Mouse (Mus musculus) myocyte (in vitro differentiated cells): Measurements from ENCODE around the gene Ank3. TPM values are rescaled to one million over a fixed set of nuclear protein-coding genes. Genes with fewer than 3 reads are reported as not detected.

Experiments used
- H3K27me3 ChIP-seq: one replicate; pipeline ENCODE4 v1.6.1; 2011; ENCODE audit not compliant: control insufficient read depth, insufficient read depth, insufficient read length
- H3K36me3 ChIP-seq: one replicate; pipeline ENCODE4 v1.6.1; 2011; ENCODE audit not compliant: control insufficient read depth, insufficient read depth
- H3K4me2 ChIP-seq: one replicate; pipeline ENCODE4 v1.6.1; 2011; ENCODE audit warnings: low read depth, control low read depth
- H3K4me3 ChIP-seq: one replicate; pipeline ENCODE4 v1.5.1; 2011; ENCODE audit warnings: mild to moderate bottlenecking, control low read depth, moderate library complexity
- H3K79me2 ChIP-seq: one replicate; pipeline ENCODE4 v1.6.1; 2011; ENCODE audit not compliant: control insufficient read depth, insufficient read depth
- H3ac ChIP-seq: one replicate; pipeline ENCODE4 v1.6.1; 2011; ENCODE audit not compliant: control insufficient read depth, insufficient read length
- CEBPB ChIP-seq: IDR thresholded peaks from 2 replicates; pipeline ENCODE4 v1.6.1; 2011; ENCODE audit warnings: mild to moderate bottlenecking, moderate library complexity; ENCODE audit not compliant: poor library complexity, insufficient read depth, severe bottlenecking
- E2F4 ChIP-seq: IDR thresholded peaks from one replicate; pipeline ENCODE4 v1.6.1; 2011; ENCODE audit warnings: mild to moderate bottlenecking, control low read depth, moderate library complexity; ENCODE audit not compliant: insufficient read depth
- MAX ChIP-seq: IDR thresholded peaks from one replicate; pipeline ENCODE4 v1.6.1; 2011; ENCODE audit warnings: low read depth, mild to moderate bottlenecking, control low read depth
- MYOD1 ChIP-seq, 3 experiments: IDR thresholded peaks; one replicate each; pipeline ENCODE4 v1.6.1; 2011; ENCODE audit warnings: control low read depth in 2 of 3, low read depth in 2 of 3, mild to moderate bottlenecking in 2 of 3, moderate library complexity in 1 of 3; ENCODE audit not compliant: insufficient read length in 2 of 3, control insufficient read depth in 1 of 3
- MYOG ChIP-seq, 3 experiments: IDR thresholded peaks; one replicate each; pipeline ENCODE4 v1.6.1; 2011; ENCODE audit warnings: control low read depth in 2 of 3, low read depth in 2 of 3, mild to moderate bottlenecking in 2 of 3; ENCODE audit not compliant: insufficient read length in 2 of 3, control insufficient read depth in 1 of 3, insufficient read depth in 1 of 3
- POLR2A ChIP-seq: IDR thresholded peaks from one replicate; pipeline ENCODE4 v1.6.1; 2011; ENCODE audit warnings: low read depth, mild to moderate bottlenecking, control low read depth, moderate library complexity; ENCODE audit not compliant: insufficient read length
- POLR2AphosphoS2 ChIP-seq: IDR thresholded peaks from one replicate; pipeline ENCODE4 v1.6.1; 2011; ENCODE audit warnings: low read depth, control low read depth; ENCODE audit not compliant: insufficient read length
- REST ChIP-seq: IDR thresholded peaks from one replicate; pipeline ENCODE4 v1.6.1; 2011; ENCODE audit warnings: mild to moderate bottlenecking, control low read depth, moderate library complexity; ENCODE audit not compliant: insufficient read depth, insufficient read length
- SRF ChIP-seq: IDR thresholded peaks from one replicate; pipeline ENCODE4 v1.6.1; 2011; ENCODE audit warnings: low read depth; ENCODE audit not compliant: control insufficient read depth, insufficient read length
- TCF12 ChIP-seq: IDR thresholded peaks from one replicate; pipeline ENCODE4 v1.6.1; 2011; ENCODE audit warnings: mild to moderate bottlenecking, control low read depth; ENCODE audit not compliant: poor library complexity, insufficient read depth, severe bottlenecking
- TCF3 ChIP-seq: IDR thresholded peaks from one replicate; pipeline ENCODE4 v1.6.1; 2011; ENCODE audit warnings: low read depth, control low read depth; ENCODE audit not compliant: insufficient read length
- USF1 ChIP-seq: IDR thresholded peaks from one replicate; pipeline ENCODE4 v1.6.1; 2011; ENCODE audit warnings: low read depth, mild to moderate bottlenecking, control low read depth, moderate library complexity
- polyA plus RNA-seq: library from polyadenylated mRNA; unstranded; fragments of >200 nt; fragmentation: generic; extraction: Trizol; gene quantifications from one replicate; pipeline ENCODE4 v1.2.1, GENCODE M21; 2012; ENCODE audit warnings: missing spikeins

Gene Ank3
- polyA plus RNA-seq, 1 experiment, result 5.5 TPM

GRCm38 (mm10) chr10:69573746-69574145 lies 175.2 kb downstream of the Ank3 start:
- Histone ChIP-seq H3K27me3 (no peaks in the 10 kb centered on the region), H3K4me2 (no peak overlapping the region), H3K79me2 (no peaks in the 10 kb centered on the region), H3K4me3 (no peak overlapping the region), H3ac (no peak overlapping the region), H3K36me3 (no peaks in the 10 kb centered on the region)
- TF ChIP-seq SRF (no peak), POLR2A (no peak), POLR2AphosphoS2 (no peak), TCF3 (no peak), CEBPB (no peak), USF1 (no peak), REST (no peak), MYOD1 (IDR thresholded peaks at IDR 0.05; ENCODE audit: control insufficient read depth in 1 of 3, insufficient read length in 2 of 3, low read depth in 2 of 3) (no peak), MYOG (IDR thresholded peaks at IDR 0.05; ENCODE audit: control insufficient read depth in 1 of 3, insufficient read depth in 1 of 3, insufficient read length in 2 of 3, low read depth in 2 of 3) (no peak), TCF12 (no peak), MAX (no peak), E2F4 (no peak)

- H3K4me2 ChIP-seq, result no peak overlapping the region
- H3K79me2 ChIP-seq, result no peaks in the 10 kb centered on the region
- H3ac ChIP-seq, result no peak overlapping the region
- H3K36me3 ChIP-seq, result no peaks in the 10 kb centered on the region
- TF ChIP-seq CEBPB (no peak), POLR2AphosphoS2 (no peak), SRF (no peak)
- no peak overlapping the region for H3K4me3 ChIP-seq
- H3K27me3 ChIP-seq, result no peaks in the 10 kb centered on the region
Measured at GRCm38 (mm10) chr10:69574190-69574663, 175.7 kb downstream of the Ank3 start.

GRCm38 (mm10) chr10:69574894-69575293 lies 176.3 kb downstream of the Ank3 start:
- no peaks in the 10 kb centered on the region for H3K36me3 ChIP-seq
- H3K79me2 ChIP-seq, result no peaks in the 10 kb centered on the region
- H3ac ChIP-seq, result no peak overlapping the region
- H3K4me3 ChIP-seq, result no peak overlapping the region
- H3K4me2 ChIP-seq, result no peak overlapping the region
- TF ChIP-seq CEBPB, result no peak
- TF ChIP-seq REST, result no peak
- H3K27me3 ChIP-seq, result no peaks in the 10 kb centered on the region

GRCm38 (mm10) chr10:69575451-69575850 lies 176.9 kb downstream of the Ank3 start:
- H3K36me3 ChIP-seq, result no peaks in the 10 kb centered on the region
- no peak for TF ChIP-seq CEBPB
- no peak for TF ChIP-seq SRF
- no peak overlapping the region for H3K4me2 ChIP-seq
- H3K4me3 ChIP-seq, result no peak overlapping the region
- no peaks in the 10 kb centered on the region for H3K27me3 ChIP-seq
- no peaks in the 10 kb centered on the region for H3K79me2 ChIP-seq
- H3ac ChIP-seq, result no peak overlapping the region

- no peaks in the 10 kb centered on the region for H3K36me3 ChIP-seq
- no peak overlapping the region for H3K4me3 ChIP-seq
- TF ChIP-seq USF1 (no peak), POLR2AphosphoS2 (no peak), MAX (no peak), TCF12 (no peak), REST (no peak), TCF3 (no peak), SRF (no peak), CEBPB (no peak), POLR2A (no peak), E2F4 (no peak), MYOD1 (IDR thresholded peaks at IDR 0.05; ENCODE audit: control insufficient read depth in 1 of 3, insufficient read length in 2 of 3, low read depth in 2 of 3) (no peak), MYOG (IDR thresholded peaks at IDR 0.05; ENCODE audit: control insufficient read depth in 1 of 3, insufficient read depth in 1 of 3, insufficient read length in 2 of 3, low read depth in 2 of 3) (no peak)
- no peak overlapping the region for H3K4me2 ChIP-seq
- no peak overlapping the region for H3ac ChIP-seq
- no peaks in the 10 kb centered on the region for H3K27me3 ChIP-seq
- no peaks in the 10 kb centered on the region for H3K79me2 ChIP-seq
Measured at GRCm38 (mm10) chr10:69576264-69576663, 177.7 kb downstream of the Ank3 start.
